Mouse (Mus musculus): ENCODE measurements around the gene Mipep. TPM values are rescaled to one million over a fixed set of nuclear protein-coding genes. Genes with fewer than 3 reads are reported as not detected.

Gene Mipep
- 18.6 and 25.0 TPM in 2 replicates for polyA plus RNA-seq (2012; rRNA removed)

GRCm38 (mm10) chr14:60784427-60785315, at the start of gene Mipep:
Gene Mipep (plus strand): TSS chr14:60784573.

GRCm38 (mm10) chr14:60767884-60768283, 16.5 kb upstream of the Mipep start, which contains the start of gene C1qtnf9:
Gene C1qtnf9 (plus strand): TSS chr14:60768134.

Other genes starting within 250 kb of the Mipep start
- gene Spata13, start 150.6 kb upstream of the Mipep start, polyA plus RNA-seq (2012; rRNA removed), result 24.2 and 24.6 TPM in 2 replicates
- 1.6 and 1.9 TPM in 2 replicates for gene C1qtnf9, start 16.4 kb upstream of the Mipep start, polyA plus RNA-seq (2012; rRNA removed)